Mouse (Mus musculus) liver, adult 2 months (tissue): ENCODE measurements at regions not wholly inside any gene's neighbourhood (a gene's known extent, or its start where the extent isn't known, plus 50 kb on each side); places are given as distances from the start of the nearest gene placed in this dataset.

ENCODE experiments used
- CTCF ChIP-seq: fragments of 200-500 bp; IDR thresholded peaks from 2 replicates; pipeline ENCODE4 v1.5.1; 2011; ENCODE audit warnings: low read depth, low read length, control low read depth
- POLR2A ChIP-seq: fragments of 200-500 bp; IDR thresholded peaks from 2 replicates; pipeline ENCODE4 v1.6.1; 2011; ENCODE audit warnings: low read length, control low read depth; ENCODE audit not compliant: insufficient read depth; ENCODE audit errors: extremely low read depth

DNA sequence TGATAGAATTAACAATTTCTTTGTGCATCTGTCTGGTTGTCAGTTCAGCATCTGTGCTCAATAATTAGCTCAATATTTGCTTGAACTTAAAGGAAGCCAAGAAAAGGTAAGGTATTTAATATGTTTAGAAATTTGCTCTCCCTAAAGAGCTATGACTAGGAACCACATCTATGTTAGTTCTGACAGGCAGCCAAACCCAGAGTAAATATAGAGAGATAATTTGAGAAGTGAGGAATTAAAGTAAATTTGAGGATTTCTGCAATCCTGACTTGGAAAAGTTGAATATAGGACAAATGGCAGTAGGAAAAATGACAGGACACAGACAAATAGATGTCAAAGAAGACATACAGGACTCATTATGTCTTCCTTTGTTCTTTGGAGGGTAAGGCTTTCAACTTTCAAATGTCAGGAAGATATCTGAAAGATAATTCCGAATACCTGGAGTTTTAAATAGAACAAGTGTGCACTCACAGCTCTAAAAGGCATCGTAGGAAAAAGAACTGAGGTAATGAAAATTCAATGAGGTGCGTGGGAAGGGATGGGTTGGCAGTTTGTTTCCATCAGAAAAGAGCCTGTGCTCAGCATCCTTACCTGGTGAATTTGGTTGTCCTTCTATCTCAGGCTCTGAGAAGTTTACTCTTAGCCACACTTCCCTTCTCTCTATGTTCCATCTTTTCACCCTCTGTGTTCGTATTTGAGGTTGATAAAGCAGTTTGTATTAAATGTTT is 433.3 kb downstream of the Gria2 start:
- no peak for TF ChIP-seq POLR2A
- TF ChIP-seq CTCF: no peak
